Mouse (Mus musculus): ENCODE results near the gene Bbs9. TPM values are rescaled to one million over a fixed set of nuclear protein-coding genes. Genes with fewer than 3 reads are reported as not detected.

The Bbs9 gene
- total and polyA plus RNA-seq, 3 experiments, result 6.9 to 9.1 (median 7.8) TPM

- Histone ChIP-seq H3K27me3 (replicated peaks) (no peaks in the 10 kb centered on the region), H3K9ac (ENCODE audit: insufficient read depth, low read depth) (no peak overlapping the region), H3K36me3 (replicated peaks in 1 of 2; ENCODE audit: control insufficient read depth in 1 of 2, insufficient read depth in 1 of 2, low read length in 1 of 2) (no peaks in the 10 kb centered on the region), H3K4me2 (ENCODE audit: insufficient read depth, low read depth, poor library complexity, severe bottlenecking) (no peak overlapping the region), H3K4me3 (replicated peaks in 1 of 3; ENCODE audit: low read depth in 2 of 3, low read length in 2 of 3, poor library complexity in 1 of 3) (no peak overlapping the region), H3K27ac (ENCODE audit: insufficient read depth, low read depth) (no peak overlapping the region), H3K79me2 (replicated peaks; ENCODE audit: control insufficient read depth, extremely low read depth, insufficient read depth, poor library complexity, severe bottlenecking) (no peaks in the 10 kb centered on the region), H3K4me1 (ENCODE audit: control insufficient read depth in 1 of 2, insufficient read depth in 2 of 2) (no peaks in the 10 kb centered on the region), H3K9me3 (replicated peaks; ENCODE audit: low read length) (no peaks in the 10 kb centered on the region)
- dilution Hi-C loops (cut with MboI; ENCODE audit: extremely low pct_ligation_motif_present, extremely low pct_unique_long_range_greater_than_20kb, low sequenced_read_pairs) (no loop called here), in situ Hi-C loops (cut with MboI; ENCODE audit: low pct_ligation_motif_present, low pct_unique_long_range_greater_than_20kb, low sequenced_read_pairs) (no loop called here)
- TF ChIP-seq UBTF (IDR thresholded peaks at IDR 0.05; ENCODE audit: low read depth, low read length), result no peak
- no peak for TF ChIP-seq SMC3 (IDR thresholded peaks at IDR 0.05; ENCODE audit: low read depth, low read length)
- TF ChIP-seq PAX5 (IDR thresholded peaks at IDR 0.05; ENCODE audit: low read length), result no peak
- no peak for TF ChIP-seq USF1 (IDR thresholded peaks at IDR 0.05; ENCODE audit: low read depth, low read length)
- TF ChIP-seq USF2 (conservative IDR thresholded peaks at IDR 0.05; ENCODE audit: low read depth, low read length), result no peak
- TF ChIP-seq NELFE (IDR thresholded peaks at IDR 0.05; ENCODE audit: low read depth, low read length), result no peak
- TF ChIP-seq E2F4 (IDR thresholded peaks at IDR 0.05; ENCODE audit: insufficient replicate concordance, low read depth, low read length), result no peak
- no peak for TF ChIP-seq MAZ (IDR thresholded peaks at IDR 0.05; ENCODE audit: low read depth, low read length)
- TF ChIP-seq CHD1 (IDR thresholded peaks at IDR 0.05; ENCODE audit: low read depth, low read length), result no peak
- no peak for TF ChIP-seq JUND (conservative IDR thresholded peaks at IDR 0.05; ENCODE audit: low read depth, low read length)
- TF ChIP-seq MAX (IDR thresholded peaks at IDR 0.05; ENCODE audit: low read length), result no peak
- no peak for TF ChIP-seq MXI1 (IDR thresholded peaks at IDR 0.05; ENCODE audit: low read depth, low read length)
- TF ChIP-seq RAD21 (IDR thresholded peaks at IDR 0.05; ENCODE audit: low read depth, low read length), result no peak
- no peak for TF ChIP-seq ZNF384 (IDR thresholded peaks at IDR 0.05; ENCODE audit: low read depth, low read length)
- DNase-seq (ENCODE audit: extremely low read depth), result no peak
These were observed 10.7 kb downstream of the Bbs9 start for GRCm38 (mm10) chr9:22486211-22486610.

GRCm38 (mm10) chr9:22488963-22489362 is 13.4 kb downstream of the Bbs9 start:
- Histone ChIP-seq H3K27me3 (replicated peaks) (no peaks in the 10 kb centered on the region), H3K4me3 (replicated peaks in 1 of 3; ENCODE audit: low read depth in 2 of 3, low read length in 2 of 3, poor library complexity in 1 of 3) (no peak overlapping the region), H3K79me2 (replicated peaks; ENCODE audit: control insufficient read depth, extremely low read depth, insufficient read depth, poor library complexity, severe bottlenecking) (no peaks in the 10 kb centered on the region), H3K27ac (ENCODE audit: insufficient read depth, low read depth) (no peak overlapping the region), H3K4me1 (ENCODE audit: control insufficient read depth in 1 of 2, insufficient read depth in 2 of 2) (no peaks in the 10 kb centered on the region), H3K4me2 (ENCODE audit: insufficient read depth, low read depth, poor library complexity, severe bottlenecking) (no peak overlapping the region), H3K36me3 (replicated peaks in 1 of 2; ENCODE audit: control insufficient read depth in 1 of 2, insufficient read depth in 1 of 2, low read length in 1 of 2) (no peaks in the 10 kb centered on the region), H3K9me3 (replicated peaks; ENCODE audit: low read length) (no peaks in the 10 kb centered on the region), H3K9ac (ENCODE audit: insufficient read depth, low read depth) (no peak overlapping the region)
- dilution Hi-C loops (cut with MboI; ENCODE audit: extremely low pct_ligation_motif_present, extremely low pct_unique_long_range_greater_than_20kb, low sequenced_read_pairs) (no loop called here), in situ Hi-C loops (cut with MboI; ENCODE audit: low pct_ligation_motif_present, low pct_unique_long_range_greater_than_20kb, low sequenced_read_pairs) (no loop called here)
- TF ChIP-seq IRF4 (IDR thresholded peaks at IDR 0.05; ENCODE audit: low read depth, low read length) (no peak), JUND (conservative IDR thresholded peaks at IDR 0.05; ENCODE audit: low read depth, low read length) (no peak), UBTF (IDR thresholded peaks at IDR 0.05; ENCODE audit: low read depth, low read length) (no peak), NRF1 (IDR thresholded peaks at IDR 0.05; ENCODE audit: low read depth, low read length) (no peak), RCOR1 (conservative IDR thresholded peaks at IDR 0.05; ENCODE audit: low read depth, low read length) (no peak), CHD1 (IDR thresholded peaks at IDR 0.05; ENCODE audit: low read depth, low read length) (no peak), MAZ (IDR thresholded peaks at IDR 0.05; ENCODE audit: low read depth, low read length) (no peak), SIN3A (IDR thresholded peaks at IDR 0.05; ENCODE audit: low read length) (no peak), MEF2A (IDR thresholded peaks at IDR 0.05; ENCODE audit: borderline replicate concordance, low read depth, low read length) (no peak), EP300 (IDR thresholded peaks at IDR 0.05; ENCODE audit: low read length) (no peak), BHLHE40 (IDR thresholded peaks at IDR 0.05; ENCODE audit: low read depth, low read length) (no peak), PAX5 (IDR thresholded peaks at IDR 0.05; ENCODE audit: low read length) (no peak), MYC (IDR thresholded peaks at IDR 0.05; ENCODE audit: low read depth, low read length) (no peak), POLR2A (IDR thresholded peaks at IDR 0.05; ENCODE audit: low read depth, low read length) (no peak), ETS1 (conservative IDR thresholded peaks at IDR 0.05; ENCODE audit: low read depth, low read length) (no peak), E2F4 (IDR thresholded peaks at IDR 0.05; ENCODE audit: insufficient replicate concordance, low read depth, low read length) (no peak), GABPA (IDR thresholded peaks at IDR 0.05; ENCODE audit: insufficient replicate concordance, low read depth, low read length) (no peak), POLR2AphosphoS2 (IDR thresholded peaks at IDR 0.05; ENCODE audit: low read depth, low read length) (no peak), MXI1 (IDR thresholded peaks at IDR 0.05; ENCODE audit: low read depth, low read length) (no peak)
- no peak for DNase-seq (ENCODE audit: extremely low read depth)
